Mouse (Mus musculus) retina, postnatal 1 day (tissue): ENCODE measurements at regions not wholly inside any gene's neighbourhood (a gene's known extent, or its start where the extent isn't known, plus 50 kb on each side); places are given as distances from the start of the nearest gene placed in this dataset.

ENCODE experiments used
- DNase-seq: peaks from one replicate; pipeline ENCODE4 v3.0.0-alpha.2; 2012

- DNase-seq: peak; percentile 5
Observed at GRCm38 (mm10) chr16:75104894-75105293, 481.0 kb downstream of the Lipi start.

- peak; percentile 66 for DNase-seq
Observed at GRCm38 (mm10) chr16:75093163-75093562, 492.7 kb downstream of the Lipi start.

- DNase-seq: peak; percentile 73
Observed at GRCm38 (mm10) chr16:75092471-75093130, 493.3 kb downstream of the Lipi start.

DNA sequence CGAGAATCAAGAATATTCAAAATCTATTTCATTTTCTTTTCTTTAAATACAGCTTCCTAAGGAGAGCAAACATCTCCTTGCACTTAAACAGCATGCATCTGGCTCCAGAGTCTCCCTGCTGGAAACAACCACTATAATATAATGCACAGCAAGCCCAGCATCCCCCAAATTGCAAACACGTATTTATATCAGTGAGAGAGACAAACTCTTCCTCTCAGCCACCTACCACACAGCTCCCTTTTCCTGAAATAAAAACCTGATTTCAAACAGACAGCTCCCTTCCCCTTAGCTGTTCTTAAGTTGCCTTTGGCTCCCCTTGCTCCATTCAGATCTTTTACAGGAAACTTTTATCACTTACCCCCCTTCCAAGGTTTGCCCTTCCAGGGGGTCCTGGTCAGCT lies 493.9 kb downstream of the Lipi start:
- DNase-seq: no peak

DNA sequence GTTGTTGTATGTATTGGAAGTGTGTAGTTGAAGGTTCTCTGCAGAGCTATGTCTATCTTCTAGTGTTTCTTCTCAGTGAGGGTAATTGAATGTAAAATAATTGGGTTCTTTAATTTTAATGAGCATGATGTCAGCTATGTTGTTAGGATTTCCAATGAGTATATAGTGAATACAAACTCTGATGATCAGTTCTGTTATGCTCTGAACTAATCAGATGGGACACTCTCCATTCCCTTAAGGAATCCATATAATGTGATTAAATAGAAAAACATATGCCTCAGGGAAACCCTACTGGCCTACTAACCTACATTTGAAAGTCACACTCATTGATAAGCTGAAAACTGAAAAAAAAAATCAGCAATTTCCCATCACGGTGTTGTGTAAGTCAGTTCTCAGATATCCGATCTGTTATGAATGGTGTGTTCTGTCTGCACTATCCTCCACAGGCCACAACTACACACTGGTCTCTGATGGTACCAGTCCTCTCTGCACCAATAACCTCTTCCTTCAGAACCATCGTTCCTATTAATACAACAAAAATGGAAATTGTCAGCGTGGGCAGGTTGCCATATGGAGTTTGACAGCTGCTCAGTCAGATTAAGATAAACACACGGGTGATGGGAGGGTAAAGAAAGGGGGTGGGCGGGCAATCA lies 496.4 kb downstream of the Lipi start:
- DNase-seq: peak; percentile 89

DNA sequence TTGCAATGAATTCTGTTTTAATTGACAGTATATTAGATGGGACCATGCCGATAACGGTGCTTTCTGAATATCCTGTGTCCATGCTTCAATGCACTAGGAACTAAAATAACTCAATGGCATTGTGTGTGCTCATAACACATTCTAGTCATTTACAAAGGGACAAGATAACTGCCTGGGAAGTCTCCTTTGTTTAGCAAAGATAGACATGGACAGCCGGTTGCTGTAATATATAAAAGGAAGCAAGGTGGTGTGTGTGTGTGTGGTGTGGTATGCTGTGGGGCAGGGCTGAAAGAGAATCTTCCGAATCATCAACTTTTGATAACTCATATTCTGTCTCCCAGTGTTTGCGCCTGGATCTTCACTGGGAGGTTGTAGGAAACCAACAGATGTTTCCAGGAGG lies 497.2 kb downstream of the Lipi start:
- DNase-seq: peak; percentile 91

DNA sequence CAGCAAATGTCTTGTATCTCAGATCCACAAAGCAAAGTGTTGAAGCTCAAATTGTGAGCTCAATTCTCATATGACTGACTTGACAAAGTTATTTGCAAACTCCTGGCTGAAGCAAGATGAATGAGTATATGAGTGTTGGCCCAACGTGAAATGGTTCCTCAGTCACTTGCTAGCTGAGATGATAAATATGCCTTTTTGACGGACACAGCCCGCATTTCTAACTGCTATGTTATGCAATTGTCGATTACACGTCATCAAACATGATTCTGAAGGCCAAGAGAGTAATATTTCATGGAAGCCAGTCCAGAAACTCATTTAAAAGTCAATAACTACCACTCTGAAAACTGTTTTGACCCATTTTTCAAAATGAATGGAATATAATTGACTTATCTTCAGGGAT lies 520.6 kb downstream of the Lipi start:
- DNase-seq: no peak

GRCm38 (mm10) chr16:75052953-75053352 lies 532.9 kb downstream of the Lipi start:
- DNase-seq: no peak

DNA sequence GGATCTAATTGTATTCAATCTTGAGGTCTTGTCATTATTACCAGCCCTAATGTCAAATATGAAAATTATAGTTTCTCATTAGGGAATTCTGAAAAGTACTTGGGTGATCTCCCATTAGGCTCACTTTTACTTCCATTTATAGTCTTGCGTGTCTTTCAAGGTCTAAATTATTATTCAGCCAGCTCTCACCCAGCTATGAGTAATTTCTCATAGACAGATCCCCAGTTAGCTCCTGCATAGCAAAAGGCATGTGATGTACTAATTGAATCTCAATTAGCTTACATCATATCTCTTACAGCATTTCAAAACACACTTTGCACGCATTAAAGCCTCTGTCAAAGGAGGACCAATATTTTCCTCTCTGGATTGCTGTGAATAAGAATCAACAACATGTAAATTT lies 539.9 kb downstream of the Lipi start:
- no peak for DNase-seq
